Mouse (Mus musculus) splenic B cell, adult 2 months (primary cell): ENCODE data around the gene Slc2a5.

Experiments
- DNase-seq: peaks from one replicate; pipeline ENCODE4 v3.0.0-alpha.2; 2011; ENCODE audit warnings: low read depth, low spot score
- H3K27me3 ChIP-seq: 2 replicates; pipeline ENCODE4 v1.6.1; 2012; ENCODE audit warnings: mild to moderate bottlenecking, low read length, moderate library complexity, mixed read lengths; ENCODE audit not compliant: control insufficient read depth, poor library complexity, insufficient read depth, severe bottlenecking
- H3K36me3 ChIP-seq: 2 replicates; pipeline ENCODE4 v1.6.1; 2012; ENCODE audit warnings: mild to moderate bottlenecking, low read length, moderate library complexity, mixed read lengths; ENCODE audit not compliant: control insufficient read depth, poor library complexity, insufficient read depth, severe bottlenecking

Slc2a5 gene

GRCm38 (mm10) chr4:150118163-150118562, 920 bp upstream of the Slc2a5 start:
- DNase-seq: no peak
- Histone ChIP-seq H3K27me3 (no peaks in the 10 kb centered on the region), H3K36me3 (no peaks in the 10 kb centered on the region)

- DNase-seq: no peak
These were observed 557 bp downstream of the Slc2a5 start for GRCm38 (mm10) chr4:150119640-150120039.

GRCm38 (mm10) chr4:150120173-150120833, 1.2 kb downstream of the Slc2a5 start:
- peak; percentile 68 for DNase-seq
- Histone ChIP-seq H3K27me3 (no peaks in the 10 kb centered on the region), H3K36me3 (no peaks in the 10 kb centered on the region)

More at GRCm38 (mm10) chr4:150119640-150120039, 557 bp downstream of the Slc2a5 start:
- no peaks in the 10 kb centered on the region for H3K27me3 ChIP-seq
- no peaks in the 10 kb centered on the region for H3K36me3 ChIP-seq

- no peak for DNase-seq
- H3K36me3 ChIP-seq: no peaks in the 10 kb centered on the region
- H3K27me3 ChIP-seq: no peaks in the 10 kb centered on the region
These were observed 2.3 kb downstream of the Slc2a5 start for GRCm38 (mm10) chr4:150121430-150121829.

- DNase-seq: no peak
- H3K27me3 ChIP-seq: no peaks in the 10 kb centered on the region
- no peaks in the 10 kb centered on the region for H3K36me3 ChIP-seq
These were observed 3.4 kb downstream of the Slc2a5 start for GRCm38 (mm10) chr4:150122476-150122875.

GRCm38 (mm10) chr4:150126373-150126772, 7.3 kb downstream of the Slc2a5 start:
- DNase-seq: no peak
- Histone ChIP-seq H3K36me3 (no peaks in the 10 kb centered on the region), H3K27me3 (no peaks in the 10 kb centered on the region)

- H3K36me3 ChIP-seq: no peaks in the 10 kb centered on the region
- no peak for DNase-seq
- no peaks in the 10 kb centered on the region for H3K27me3 ChIP-seq
These were observed 8.8 kb downstream of the Slc2a5 start for GRCm38 (mm10) chr4:150127894-150128293.

- Histone ChIP-seq H3K36me3 (no peaks in the 10 kb centered on the region), H3K27me3 (no peaks in the 10 kb centered on the region)
- no peak for DNase-seq
These were observed 9.5 kb downstream of the Slc2a5 start for GRCm38 (mm10) chr4:150128571-150128970.

- H3K27me3 ChIP-seq: no peaks in the 10 kb centered on the region
- no peaks in the 10 kb centered on the region for H3K36me3 ChIP-seq
- no peak for DNase-seq
These were observed 11.6 kb downstream of the Slc2a5 start for GRCm38 (mm10) chr4:150130661-150131060.

GRCm38 (mm10) chr4:150132692-150133271, 13.7 kb downstream of the Slc2a5 start:
- no peaks in the 10 kb centered on the region for H3K27me3 ChIP-seq
- no peaks in the 10 kb centered on the region for H3K36me3 ChIP-seq
- peak; percentile 23 for DNase-seq

GRCm38 (mm10) chr4:150135254-150135653, 16.2 kb downstream of the Slc2a5 start:
- no peak for DNase-seq

GRCm38 (mm10) chr4:150136693-150137092, 17.6 kb downstream of the Slc2a5 start:
- Histone ChIP-seq H3K27me3 (no peaks in the 10 kb centered on the region), H3K36me3 (no peaks in the 10 kb centered on the region)
- DNase-seq: peak; percentile 82

More at GRCm38 (mm10) chr4:150135254-150135653, 16.2 kb downstream of the Slc2a5 start:
- Histone ChIP-seq H3K27me3 (no peaks in the 10 kb centered on the region), H3K36me3 (no peaks in the 10 kb centered on the region)

- DNase-seq: no peak
- no peaks in the 10 kb centered on the region for H3K27me3 ChIP-seq
- H3K36me3 ChIP-seq: no peaks in the 10 kb centered on the region
These were observed 18.4 kb downstream of the Slc2a5 start for GRCm38 (mm10) chr4:150137368-150138083.

- H3K27me3 ChIP-seq: no peaks in the 10 kb centered on the region
- DNase-seq: peak; percentile 81
- H3K36me3 ChIP-seq: no peaks in the 10 kb centered on the region
These were observed 19.0 kb downstream of the Slc2a5 start for GRCm38 (mm10) chr4:150138084-150138543.

GRCm38 (mm10) chr4:150139090-150139489, 20.0 kb downstream of the Slc2a5 start:
- DNase-seq: no peak
- no peaks in the 10 kb centered on the region for H3K27me3 ChIP-seq
- no peaks in the 10 kb centered on the region for H3K36me3 ChIP-seq
